Mouse (Mus musculus) heart, embryonic 12.5 days (tissue): Measurements from ENCODE around the gene 6430531B16Rik. TPM values are rescaled to one million over a fixed set of nuclear protein-coding genes. Genes with fewer than 3 reads are reported as not detected.

Experiments
- ATAC-seq: fragments of 200-750 bp; cut with Nextera tagmentation; 2 replicates; pipeline ENCODE4 v1.8.0; 2017; ENCODE audit warnings: moderate TSS enrichment, moderate library complexity; ENCODE audit not compliant: insufficient number of reproducible peaks, low FRiP score
- H3K27ac ChIP-seq: fragments of 300-500 bp; sonication (generic); 2 replicates; pipeline ENCODE4 v1.5.1; 2016; ENCODE audit warnings: mild to moderate bottlenecking, moderate library complexity; ENCODE audit not compliant: poor library complexity, severe bottlenecking
- H3K27me3 ChIP-seq: fragments of 300-500 bp; sonication (generic); replicated peaks from 2 replicates; pipeline ENCODE4 v1.6.1; 2016; ENCODE audit warnings: mild to moderate bottlenecking, moderate library complexity
- H3K36me3 ChIP-seq: fragments of 300-500 bp; sonication (generic); 2 replicates; pipeline ENCODE4 v1.6.1; 2016; ENCODE audit warnings: mild to moderate bottlenecking, moderate library complexity
- H3K4me1 ChIP-seq: fragments of 300-500 bp; sonication (generic); replicated peaks from 2 replicates; pipeline ENCODE4 v1.6.1; 2016; ENCODE audit warnings: mild to moderate bottlenecking
- H3K4me2 ChIP-seq: fragments of 300-500 bp; sonication (generic); 2 replicates; pipeline ENCODE4 v1.6.1; 2016; ENCODE audit warnings: mild to moderate bottlenecking, moderate library complexity
- H3K4me3 ChIP-seq: fragments of 300-500 bp; sonication (generic); 2 replicates; pipeline ENCODE4 v1.5.1; 2016; ENCODE audit warnings: mild to moderate bottlenecking
- H3K9ac ChIP-seq: fragments of 300-500 bp; sonication (generic); 2 replicates; pipeline ENCODE4 v1.6.1; 2016; ENCODE audit warnings: mild to moderate bottlenecking, moderate library complexity
- H3K9me3 ChIP-seq: fragments of 300-500 bp; sonication (generic); replicated peaks from 2 replicates; pipeline ENCODE4 v1.6.1; 2016; ENCODE audit warnings: mild to moderate bottlenecking, moderate library complexity
- WGBS: fragments of 180-500 bp; shearing (Covaris S2); methylation state at CpG from one replicate; pipeline ENCODE4 v1.1.7; 2016; 5-methylcytosine and 5-hydroxymethylcytosine counted together
- polyA plus RNA-seq: library from polyadenylated mRNA; unstranded; fragments of >200 nt; fragmentation: Nextera tagmentation; extraction: Ambion mirVana; gene quantifications from 2 replicates; pipeline ENCODE4 v1.2.1, GENCODE M21; 2016

6430531B16Rik gene
- 0.27 and 0.33 TPM in 2 replicates for polyA plus RNA-seq

DNA sequence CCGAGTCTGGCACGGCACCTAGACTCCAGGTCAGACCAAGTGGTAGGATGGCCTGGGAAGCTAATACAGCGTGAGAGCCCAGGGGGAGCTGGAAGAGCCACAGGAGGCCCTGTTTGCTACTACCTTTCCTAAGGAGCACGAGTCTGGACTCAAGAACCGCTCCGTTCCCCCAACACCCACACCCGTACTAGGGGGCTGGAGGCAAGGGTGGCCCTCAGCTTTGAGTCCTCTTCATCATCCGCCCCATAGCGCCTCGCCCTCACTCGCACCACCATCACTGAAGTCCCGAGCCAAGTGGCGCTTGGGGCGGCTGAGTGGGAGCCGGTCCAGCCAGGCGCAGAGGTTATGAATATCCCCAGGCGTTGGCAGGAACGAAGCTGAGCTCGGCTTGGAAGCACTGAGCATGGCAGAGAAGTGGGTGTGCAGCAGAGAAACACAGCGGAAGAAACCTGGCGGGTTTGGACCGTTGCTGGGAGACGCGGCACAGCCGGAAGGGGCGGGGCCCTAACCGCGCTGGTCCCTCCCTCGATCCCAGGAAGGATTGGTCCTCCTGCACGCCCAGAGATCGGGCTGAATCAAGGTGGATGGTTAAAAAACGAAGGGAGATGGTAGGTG is at the start of gene 6430531B16Rik:
Gene 6430531B16Rik, minus strand, starts transcription at position 478 of the 615 bp plus-strand sequence.
- Histone ChIP-seq H3K9me3 (peaks cover 6% of the 10 kb centered on the region; the same call in 1 of the 2 replicates), H3K27ac (no peak within 1 kb of the TSS), H3K27me3 (peaks cover 67% of the 10 kb centered on the region), H3K4me2 (peak within 1 kb of the TSS; percentile 89), H3K4me1 (peaks cover 8% of the 10 kb centered on the region; the same call in 1 of the 2 replicates), H3K4me3 (peak within 1 kb of the TSS; percentile 57), H3K36me3 (no peaks in the 10 kb centered on the region), H3K9ac (peak within 1 kb of the TSS; percentile 30; the same call in 1 of the 2 replicates)
- peak; percentile 75 for ATAC-seq
- 4% methylated on average over 32 of the region's 32 CpGs for WGBS

DNA sequence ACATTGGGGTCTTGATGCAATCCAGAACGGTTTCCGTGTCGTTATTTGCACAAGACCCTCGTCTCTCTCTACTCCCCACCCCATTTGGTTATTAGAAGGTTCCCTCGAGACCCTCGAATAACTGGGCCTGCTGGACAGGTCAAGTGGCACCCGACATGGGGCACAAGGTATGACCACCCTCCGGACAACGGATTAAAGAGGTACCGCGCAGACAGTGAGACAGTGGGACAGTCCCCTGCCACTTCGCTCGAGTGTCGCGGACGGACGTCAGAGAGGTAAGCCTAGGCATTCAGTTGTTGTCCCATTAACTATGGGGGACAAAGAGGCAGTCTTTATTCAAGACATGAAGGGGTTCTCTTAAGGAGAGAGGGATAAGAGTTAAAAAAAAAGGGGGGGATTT is 32.8 kb upstream of the 6430531B16Rik start:
- Histone ChIP-seq H3K27ac (no peak overlapping the region), H3K9ac (no peak overlapping the region), H3K4me2 (no peak overlapping the region), H3K36me3 (peaks cover 40% of the 10 kb centered on the region), H3K9me3 (0 out of 2 replicates have a peak, but pooled peaks cover 2% of the 10 kb centered on the region), H3K27me3 (no peaks in the 10 kb centered on the region), H3K4me3 (no peak overlapping the region), H3K4me1 (no peaks in the 10 kb centered on the region)
- 94% methylated on average over 17 of the region's 17 CpGs for WGBS
- ATAC-seq = no peak

DNA sequence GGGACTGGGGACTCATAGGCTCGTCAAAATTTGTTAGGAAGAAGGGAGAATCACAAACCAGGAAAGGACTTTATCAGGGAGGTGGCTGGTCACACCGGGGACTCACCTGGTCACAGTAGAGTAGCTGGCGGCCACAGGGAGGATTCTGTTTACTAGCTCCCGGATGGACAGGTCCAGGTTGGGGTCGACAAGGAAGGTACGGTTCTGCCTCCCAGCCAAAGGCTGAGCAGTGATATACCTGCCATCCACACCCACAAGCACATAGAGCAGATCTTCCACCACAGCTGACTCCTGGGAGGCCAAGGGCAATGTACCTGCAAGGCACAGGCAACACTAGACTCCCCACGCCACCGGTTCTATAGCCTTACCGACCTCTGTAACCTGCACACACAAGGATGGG is 29.2 kb upstream of the 6430531B16Rik start:
- WGBS = 90% methylated on average over 9 of the region's 9 CpGs
- H3K27ac ChIP-seq = no peak overlapping the region
- H3K36me3 ChIP-seq = peaks cover 60% of the 10 kb centered on the region
- no peaks in the 10 kb centered on the region for H3K27me3 ChIP-seq
- no peak overlapping the region for H3K4me3 ChIP-seq
- H3K4me1 ChIP-seq = no peaks in the 10 kb centered on the region
- H3K4me2 ChIP-seq = no peak overlapping the region
- H3K9ac ChIP-seq = no peak overlapping the region
- ATAC-seq = no peak
- H3K9me3 ChIP-seq = 0 out of 2 replicates have a peak, but pooled peaks cover 2% of the 10 kb centered on the region

GRCm38 (mm10) chr7:140006861-140007611 is 28.5 kb upstream of the 6430531B16Rik start:
- Histone ChIP-seq H3K4me1 (no peaks in the 10 kb centered on the region), H3K4me2 (no peak overlapping the region), H3K27ac (no peak overlapping the region), H3K9ac (no peak overlapping the region), H3K9me3 (0 out of 2 replicates have a peak, but pooled peaks cover 2% of the 10 kb centered on the region), H3K4me3 (no peak overlapping the region), H3K36me3 (peaks cover 65% of the 10 kb centered on the region), H3K27me3 (no peaks in the 10 kb centered on the region)
- no peak for ATAC-seq
- WGBS = 90% methylated on average over 9 of the region's 9 CpGs

GRCm38 (mm10) chr7:140004666-140005065 is 26.1 kb upstream of the 6430531B16Rik start:
- Histone ChIP-seq H3K36me3 (peaks cover 74% of the 10 kb centered on the region), H3K9me3 (no peaks in the 10 kb centered on the region), H3K27ac (no peak overlapping the region), H3K4me1 (no peaks in the 10 kb centered on the region), H3K27me3 (no peaks in the 10 kb centered on the region), H3K4me2 (no peak overlapping the region), H3K9ac (no peak overlapping the region), H3K4me3 (no peak overlapping the region)
- ATAC-seq = no peak
- WGBS = 87% methylated on average over 8 of the region's 8 CpGs

- H3K27ac ChIP-seq = no peak overlapping the region
- H3K9me3 ChIP-seq = no peaks in the 10 kb centered on the region
- no peaks in the 10 kb centered on the region for H3K27me3 ChIP-seq
- no peak overlapping the region for H3K4me3 ChIP-seq
- no peaks in the 10 kb centered on the region for H3K4me1 ChIP-seq
- no peak for ATAC-seq
- H3K4me2 ChIP-seq = no peak overlapping the region
- H3K36me3 ChIP-seq = peaks cover 89% of the 10 kb centered on the region
- 84% methylated on average over 12 of the region's 12 CpGs for WGBS
- H3K9ac ChIP-seq = no peak overlapping the region
Measured at GRCm38 (mm10) chr7:140001086-140001740, 22.7 kb upstream of the 6430531B16Rik start.

GRCm38 (mm10) chr7:139998691-139999350 is 20.3 kb upstream of the 6430531B16Rik start:
- ATAC-seq = no peak
- Histone ChIP-seq H3K36me3 (peaks cover 84% of the 10 kb centered on the region), H3K27me3 (0 out of 2 replicates have a peak, but pooled peaks cover 5% of the 10 kb centered on the region), H3K4me1 (no peaks in the 10 kb centered on the region), H3K9ac (no peak overlapping the region), H3K9me3 (no peaks in the 10 kb centered on the region), H3K4me3 (no peak overlapping the region), H3K4me2 (no peak overlapping the region), H3K27ac (no peak overlapping the region)
- WGBS = 95% methylated on average over 13 of the region's 13 CpGs

- Histone ChIP-seq H3K4me1 (no peaks in the 10 kb centered on the region), H3K4me3 (no peak overlapping the region), H3K27ac (no peak overlapping the region), H3K9me3 (no peaks in the 10 kb centered on the region), H3K4me2 (no peak overlapping the region), H3K27me3 (peaks cover 30% of the 10 kb centered on the region), H3K9ac (no peak overlapping the region), H3K36me3 (peaks cover 50% of the 10 kb centered on the region)
- 39% methylated on average over 3 of the region's 3 CpGs for WGBS
- ATAC-seq = no peak
Measured at GRCm38 (mm10) chr7:139994676-139995075, 16.1 kb upstream of the 6430531B16Rik start.

- no peaks in the 10 kb centered on the region for H3K4me1 ChIP-seq
- no peak overlapping the region for H3K9ac ChIP-seq
- ATAC-seq = no peak
- WGBS = 73% methylated on average over 4 of the region's 4 CpGs
- no peaks in the 10 kb centered on the region for H3K9me3 ChIP-seq
- no peak overlapping the region for H3K27ac ChIP-seq
- no peak overlapping the region for H3K4me3 ChIP-seq
- peaks cover 45% of the 10 kb centered on the region for H3K36me3 ChIP-seq
- no peak overlapping the region for H3K4me2 ChIP-seq
- peaks cover 33% of the 10 kb centered on the region for H3K27me3 ChIP-seq
Measured at GRCm38 (mm10) chr7:139994202-139994601, 15.6 kb upstream of the 6430531B16Rik start.

GRCm38 (mm10) chr7:139993532-139993931 is 15.0 kb upstream of the 6430531B16Rik start:
- no peak overlapping the region for H3K4me3 ChIP-seq

More at GRCm38 (mm10) chr7:139993532-139993931, 15.0 kb upstream of the 6430531B16Rik start:
- Histone ChIP-seq H3K36me3 (peaks cover 39% of the 10 kb centered on the region), H3K27me3 (peaks cover 40% of the 10 kb centered on the region), H3K9ac (no peak overlapping the region), H3K9me3 (no peaks in the 10 kb centered on the region), H3K27ac (no peak overlapping the region), H3K4me1 (no peaks in the 10 kb centered on the region), H3K4me2 (no peak overlapping the region)
- 86% methylated on average over 6 of the region's 6 CpGs for WGBS
- ATAC-seq = no peak
